Mouse (Mus musculus) gastrocnemius, adult 2 months (tissue): ENCODE measurements at regions not wholly inside any gene's neighbourhood (a gene's known extent, or its start where the extent isn't known, plus 50 kb on each side); places are given as distances from the start of the nearest gene placed in this dataset.

Source experiments
- DNase-seq: peaks from one replicate; pipeline ENCODE4 v3.0.0; 2022
- H3K27ac ChIP-seq: fragments of 200-600 bp; 2 replicates; pipeline ENCODE4 v1.8.1; 2022; ENCODE audit warnings: mild to moderate bottlenecking
- H3K4me3 ChIP-seq: fragments of 200-600 bp; 2 replicates; pipeline ENCODE4 v1.8.1; 2022; ENCODE audit warnings: mild to moderate bottlenecking, moderate library complexity
- CTCF ChIP-seq: fragments of 200-600 bp; IDR thresholded peaks from 2 replicates; pipeline ENCODE4 v1.8.1; 2022; ENCODE audit warnings: antibody characterized with exemption, mild to moderate bottlenecking, moderate library complexity
- intact Hi-C: fragments of 180-260 bp; cut with DNase I; formaldehyde crosslinking; loops from one replicate; pipeline ENCODE4 v1.15.1; 2025

- intact Hi-C loops, result no loop called here
- no peak overlapping the region for H3K27ac ChIP-seq
- DNase-seq, result peak; percentile 29
- no peak for TF ChIP-seq CTCF
- H3K4me3 ChIP-seq, result no peak overlapping the region
These were observed 279.6 kb downstream of the Gm21863 start for GRCm38 (mm10) chr12:20233871-20234307.
